Mouse (Mus musculus) WW6 (cell line): ENCODE measurements around the gene Fcnb.

Source experiments
- DNase-seq: peaks from one replicate; pipeline ENCODE4 v3.0.0-alpha.2; 2013; ENCODE audit warnings: low read depth, low spot score

The Fcnb gene

GRCm38 (mm10) chr2:28086112-28086511 lies 1.4 kb upstream of the Fcnb start:
- DNase-seq: no peak

- no peak for DNase-seq
Measured at GRCm38 (mm10) chr2:28075616-28076187, 9.0 kb downstream of the Fcnb start.

GRCm38 (mm10) chr2:28068537-28068878 lies 16.2 kb downstream of the Fcnb start:
- DNase-seq: no peak

DNA sequence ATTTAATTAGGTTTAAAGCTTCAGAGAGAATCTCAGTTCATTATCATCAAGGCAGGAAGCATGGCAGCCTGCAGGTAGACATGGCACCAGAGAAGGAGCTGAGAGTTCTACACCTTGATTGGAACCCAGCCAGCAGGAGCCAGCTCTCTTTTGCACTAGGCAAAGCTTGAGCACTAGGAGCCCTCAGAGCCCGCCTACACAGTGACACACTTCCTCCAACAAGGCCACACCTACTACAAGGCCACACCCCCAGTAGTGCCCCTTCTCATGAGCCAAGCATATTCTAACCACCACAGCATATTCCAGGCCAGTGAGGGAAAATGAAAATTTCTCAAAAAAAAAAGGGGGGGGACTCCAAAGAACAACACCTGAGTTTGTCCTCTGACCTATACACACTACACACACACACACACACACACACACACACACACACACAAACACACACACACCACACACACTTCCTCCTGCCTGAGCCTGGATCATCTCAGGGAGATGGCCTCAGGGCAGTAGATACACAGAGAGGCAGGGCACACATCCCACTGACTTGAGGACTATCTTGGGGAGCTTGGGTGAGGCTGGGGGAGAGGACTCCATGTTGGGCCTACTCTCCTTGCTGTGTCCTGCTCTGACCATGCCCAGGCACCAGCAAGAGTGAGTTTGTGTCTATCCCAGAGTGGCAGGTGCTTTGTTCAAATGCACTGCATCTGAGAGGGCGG lies 16.7 kb downstream of the Fcnb start:
- DNase-seq: no peak

- no peak for DNase-seq
Measured at GRCm38 (mm10) chr2:28067175-28067574, 17.5 kb downstream of the Fcnb start.

- DNase-seq: no peak
Measured at GRCm38 (mm10) chr2:28066686-28067085, 18.0 kb downstream of the Fcnb start.

- no peak for DNase-seq
Measured at GRCm38 (mm10) chr2:28065081-28065651, 19.5 kb downstream of the Fcnb start.

- DNase-seq: no peak
Measured at GRCm38 (mm10) chr2:28064339-28065080, 20.2 kb downstream of the Fcnb start.

GRCm38 (mm10) chr2:28063711-28064338 lies 20.9 kb downstream of the Fcnb start:
- no peak for DNase-seq

GRCm38 (mm10) chr2:28059922-28060321 lies 24.8 kb downstream of the Fcnb start:
- no peak for DNase-seq

DNA sequence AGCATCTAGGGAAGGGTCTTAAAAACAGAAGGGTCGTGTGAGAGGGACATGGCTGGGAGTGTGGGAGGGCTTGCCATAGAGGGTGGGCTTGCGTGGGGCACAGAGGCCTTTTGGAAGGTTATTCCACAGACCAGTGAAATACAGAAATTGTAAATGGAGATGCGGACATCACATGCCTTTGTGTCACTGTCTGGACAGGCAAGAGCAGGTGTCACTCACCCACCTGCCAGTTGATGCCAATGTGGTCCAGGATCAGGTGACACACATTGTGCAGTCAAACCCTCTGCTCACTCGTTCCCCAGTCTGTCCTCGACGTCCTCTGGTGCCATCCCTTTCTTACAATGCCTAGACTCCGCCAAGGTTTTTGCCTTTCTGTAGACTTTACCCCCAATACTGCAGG lies 37.6 kb downstream of the Fcnb start:
- DNase-seq: no peak

DNA sequence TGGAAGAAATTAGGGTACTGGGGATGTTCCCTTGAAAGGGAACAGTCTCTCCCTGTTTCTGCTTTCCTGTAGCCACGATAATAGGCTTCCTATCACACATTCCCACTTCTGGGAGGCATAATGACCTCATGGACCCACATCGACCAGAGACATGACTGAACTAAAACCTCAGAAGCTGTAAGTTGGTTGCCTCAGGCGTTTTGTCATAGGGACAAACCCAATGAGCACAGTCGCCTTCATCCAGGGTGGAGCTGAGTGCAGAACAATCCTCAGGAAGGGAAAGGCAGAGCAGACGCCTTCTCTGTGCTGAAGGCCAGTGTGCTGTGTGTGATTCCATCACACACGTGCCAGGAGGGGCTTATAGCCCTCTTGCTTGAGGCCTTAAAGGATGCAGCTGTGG lies 38.4 kb downstream of the Fcnb start:
- DNase-seq: no peak

DNA sequence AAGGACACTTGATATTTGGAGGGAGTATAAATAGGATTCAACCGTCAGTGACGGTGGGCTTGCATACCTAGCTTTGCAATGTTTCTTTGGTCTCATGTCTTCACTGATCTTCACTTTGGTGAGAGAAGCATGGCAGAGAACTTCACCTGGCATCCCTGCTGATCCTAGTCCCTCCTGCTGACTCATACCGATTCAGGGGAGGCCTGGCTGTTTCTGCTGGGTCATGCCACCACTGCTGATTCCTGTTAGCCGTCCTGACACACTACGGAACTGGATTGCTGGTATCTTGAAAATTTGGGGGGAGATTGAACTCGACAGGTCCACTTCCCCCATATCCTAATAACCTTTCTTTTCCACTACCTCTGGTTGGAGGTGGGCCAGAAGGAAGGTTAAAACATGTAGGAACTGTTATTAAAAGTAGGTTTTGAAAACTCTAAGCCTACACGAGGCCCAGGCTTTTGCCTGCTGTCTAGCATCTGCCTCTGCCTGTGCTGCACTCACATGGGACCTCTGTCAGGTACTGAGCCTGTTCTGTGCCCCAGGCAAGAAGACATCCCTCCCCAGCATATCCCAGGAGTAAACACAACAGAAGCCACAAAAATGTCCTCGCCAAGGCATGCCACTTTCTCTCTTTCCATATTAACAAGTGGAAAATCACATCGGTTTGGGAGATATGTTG lies 39.6 kb downstream of the Fcnb start:
- no peak for DNase-seq

- DNase-seq: no peak
Measured at GRCm38 (mm10) chr2:28040466-28040865, 44.2 kb downstream of the Fcnb start.

DNA sequence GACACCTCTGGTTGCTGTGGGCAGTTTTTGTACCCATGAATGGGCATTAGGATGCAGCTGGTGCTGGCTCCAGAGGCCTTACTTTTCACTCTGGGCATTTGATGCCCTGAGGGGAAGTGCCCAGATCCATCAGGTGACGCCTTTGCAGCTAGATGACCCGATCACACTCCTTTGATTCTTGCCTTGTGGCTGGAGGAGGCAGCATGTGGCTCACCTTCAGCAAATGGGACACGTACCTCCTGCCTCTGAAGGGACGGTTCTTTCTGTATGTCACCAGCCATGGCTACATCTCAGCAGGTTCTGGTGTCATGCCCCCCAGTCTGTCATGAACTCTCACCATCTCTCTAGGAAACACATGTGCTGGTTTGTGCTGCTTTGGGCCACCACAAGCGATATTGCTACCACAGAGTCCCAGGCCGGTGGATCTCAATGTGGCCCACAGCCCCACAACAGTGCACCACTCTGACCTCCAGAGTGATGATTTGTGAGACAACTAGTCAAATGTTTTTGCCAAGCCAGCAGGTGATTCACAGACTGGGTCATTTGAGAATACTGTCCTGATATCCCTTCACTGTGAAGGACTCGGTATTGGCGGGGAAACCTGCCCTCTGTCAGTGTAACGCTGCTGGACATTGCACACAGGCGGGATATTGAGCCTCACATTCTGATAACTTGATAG lies 44.9 kb downstream of the Fcnb start:
- no peak for DNase-seq

DNA sequence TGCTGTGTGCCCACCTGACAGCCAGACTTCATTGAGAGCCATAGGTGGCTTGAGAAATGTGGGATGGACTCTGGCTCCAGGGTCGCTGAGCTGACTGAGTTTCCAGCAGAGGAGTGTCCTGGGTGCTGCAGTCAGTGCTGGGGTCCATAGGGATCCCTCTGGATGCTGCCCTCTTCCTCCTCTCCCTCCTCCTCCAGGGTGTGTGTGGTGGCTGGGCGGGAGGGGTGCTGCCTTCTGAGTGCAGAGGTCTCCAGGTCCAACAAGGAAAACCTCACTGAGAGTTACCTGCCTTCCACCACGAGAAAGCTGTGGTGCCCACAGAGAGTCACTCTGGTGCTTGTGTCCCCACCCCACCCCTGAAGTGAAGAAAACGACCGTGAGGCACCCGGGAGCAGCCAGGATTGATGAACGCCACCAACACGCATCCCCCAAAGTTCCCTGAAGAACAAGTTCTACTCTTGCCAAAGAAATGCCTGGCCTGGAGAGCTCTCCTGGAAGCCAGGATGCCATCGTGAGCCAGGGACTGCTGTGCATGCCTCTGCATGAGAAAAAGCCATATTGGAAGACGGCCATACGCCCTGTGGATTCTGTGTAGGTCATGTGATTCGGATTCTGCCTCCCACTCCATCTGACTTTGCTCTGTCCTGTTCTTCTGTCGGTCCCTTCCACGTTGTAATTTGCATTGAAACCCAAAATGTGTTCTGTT lies 46.1 kb downstream of the Fcnb start:
- DNase-seq: no peak

DNA sequence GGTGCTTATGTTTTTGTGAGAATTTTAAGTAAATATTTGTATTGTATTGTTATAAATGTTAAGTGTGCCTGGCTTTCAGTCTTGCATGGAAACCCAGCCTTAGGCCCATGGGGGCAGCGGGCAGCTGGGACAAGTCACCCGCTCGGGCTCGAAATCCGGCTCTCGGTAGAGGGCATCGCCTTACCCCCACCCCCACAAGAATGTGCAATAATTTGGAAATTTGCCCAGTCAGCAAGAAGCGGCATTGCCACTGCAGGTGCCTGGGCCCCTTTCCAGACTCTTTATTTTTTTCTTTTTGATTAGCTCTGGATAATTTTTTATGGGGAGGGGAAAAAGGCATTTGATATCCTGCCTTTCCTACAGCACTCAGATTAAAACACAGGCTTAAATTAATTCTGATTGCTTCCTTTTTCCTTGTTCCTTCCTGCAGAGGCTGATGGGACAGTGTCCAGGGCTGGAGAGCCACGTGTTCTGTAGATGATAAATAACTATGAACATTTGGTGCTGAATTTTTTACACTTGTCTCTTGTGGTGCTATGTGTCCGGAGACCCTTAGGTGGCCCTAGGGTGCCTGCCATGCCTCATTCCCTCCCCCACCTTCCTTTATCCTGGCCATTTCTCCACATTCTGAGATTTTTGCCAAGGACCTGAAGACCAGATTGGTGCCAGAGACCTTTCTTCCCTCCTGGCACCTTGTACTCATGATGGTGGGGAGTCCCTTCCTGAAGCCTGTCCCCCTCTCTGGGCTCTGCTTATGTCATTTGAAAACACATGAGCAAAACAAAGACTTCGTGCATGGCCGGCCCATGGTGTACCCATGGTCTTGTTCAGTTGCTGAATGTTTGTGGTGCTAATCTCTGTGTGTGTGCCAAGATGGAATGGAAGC lies 46.9 kb downstream of the Fcnb start:
- no peak for DNase-seq

DNA sequence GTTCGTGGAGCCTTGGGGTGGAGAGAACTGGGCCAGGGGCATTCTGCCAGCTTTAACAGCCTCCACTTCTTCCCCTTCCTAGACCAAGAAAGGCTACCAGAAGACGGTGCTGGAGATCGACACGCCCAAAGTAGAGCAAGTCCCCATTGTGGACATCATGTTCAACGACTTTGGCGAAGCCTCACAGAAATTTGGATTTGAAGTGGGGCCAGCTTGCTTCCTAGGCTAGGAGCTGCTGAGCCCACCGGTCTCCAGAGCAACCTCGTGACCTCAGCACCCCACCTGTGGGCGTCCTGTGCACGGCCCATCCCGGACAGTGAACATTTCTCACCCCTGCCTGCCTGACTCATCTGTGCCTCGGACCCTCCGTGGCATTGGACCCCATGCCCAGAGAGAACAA lies 47.9 kb downstream of the Fcnb start:
- no peak for DNase-seq

DNA sequence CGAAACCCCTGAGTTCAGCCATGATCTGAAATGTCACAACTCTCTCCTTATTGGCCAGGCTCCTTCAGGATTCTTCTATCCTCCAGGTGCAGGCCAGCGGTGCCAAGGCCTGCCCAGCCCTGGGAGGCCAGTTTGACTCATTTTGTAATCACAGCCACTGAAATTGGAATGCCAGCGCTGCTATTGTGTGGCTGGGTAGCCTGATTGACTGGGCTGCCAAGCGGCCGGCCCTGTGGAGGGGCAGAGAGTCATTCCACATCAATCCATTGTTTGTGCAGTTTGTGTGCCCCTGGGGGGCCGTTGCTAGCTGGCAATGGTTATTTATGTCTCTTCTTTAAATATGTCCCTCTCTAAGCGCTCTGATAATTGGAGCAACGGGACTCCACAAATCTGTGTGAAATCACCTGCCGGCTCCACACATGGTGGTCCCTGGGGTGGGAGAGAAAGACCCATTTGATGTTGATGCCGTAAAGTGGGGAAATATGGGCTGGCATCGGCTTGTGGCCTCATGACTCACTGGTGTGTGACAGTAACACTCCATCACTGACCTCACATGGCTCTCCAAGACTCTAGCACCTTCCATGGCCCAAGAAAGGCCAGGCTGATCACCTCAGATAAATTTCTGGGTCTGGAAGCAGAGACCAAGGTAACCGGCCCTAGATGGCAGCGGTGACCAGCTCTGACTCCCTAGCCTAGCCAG lies 50.5 kb downstream of the Fcnb start:
- DNase-seq: no peak
